Mouse (Mus musculus) MEL (cell line): ENCODE measurements around the gene Dnaaf2. TPM values are rescaled to one million over a fixed set of nuclear protein-coding genes. Genes with fewer than 3 reads are reported as not detected.

Experiments used
- DNase-seq: peaks from one replicate; pipeline ENCODE4 v3.0.0; 2011; ENCODE audit warnings: low read depth, low spot score
- H3K27ac ChIP-seq: 2 replicates; pipeline ENCODE4 v1.5.1; 2012; ENCODE audit warnings: low read depth, mild to moderate bottlenecking, control low read depth, low read length, moderate library complexity; ENCODE audit not compliant: control insufficient read depth
- H3K27me3 ChIP-seq, 2 experiments: fragments of 150-350 bp in 1 of 2; sonication (generic) in 1 of 2; 2 replicates each; pipeline ENCODE4 v1.6.1; 2012; ENCODE audit warnings: low read length in 2 of 2, mild to moderate bottlenecking in 2 of 2, improper control_type of control experiment in 1 of 2, moderate library complexity in 1 of 2; ENCODE audit not compliant: insufficient read depth in 2 of 2, control insufficient read depth in 1 of 2
- H3K36me3 ChIP-seq, 2 experiments: 2 replicates each; pipeline ENCODE4 v1.6.1; 2012 to 2014; ENCODE audit warnings: low read length in 2 of 2, improper control_type of control experiment in 1 of 2, inconsistent platforms in 1 of 2, mild to moderate bottlenecking in 1 of 2; ENCODE audit not compliant: insufficient read depth in 2 of 2, control insufficient read depth in 1 of 2
- H3K4me1 ChIP-seq, 2 experiments: fragments of 150-350 bp in 1 of 2; sonication (generic) in 1 of 2; 2 replicates each; pipeline ENCODE4 v1.6.1; 2012; ENCODE audit warnings: low read length in 2 of 2, improper control_type of control experiment in 1 of 2, mild to moderate bottlenecking in 1 of 2; ENCODE audit not compliant: insufficient read depth in 2 of 2, control insufficient read depth in 1 of 2
- H3K4me3 ChIP-seq, 2 experiments: fragments of 150-350 bp in 1 of 2; sonication (generic) in 1 of 2; 2 replicates each; pipeline ENCODE4 v1.5.1; 2012; ENCODE audit warnings: low read depth in 2 of 2, low read length in 2 of 2, mild to moderate bottlenecking in 2 of 2, moderate library complexity in 2 of 2, control low read depth in 1 of 2, improper control_type of control experiment in 1 of 2; ENCODE audit not compliant: control insufficient read depth in 1 of 2, insufficient read depth in 1 of 2
- H3K79me2 ChIP-seq: 2 replicates; pipeline ENCODE4 v1.6.1; 2012; ENCODE audit warnings: mild to moderate bottlenecking, low read length, moderate library complexity; ENCODE audit not compliant: control insufficient read depth, poor library complexity, insufficient read depth
- H3K9ac ChIP-seq: 2 replicates; pipeline ENCODE4 v1.6.1; 2012; ENCODE audit warnings: low read depth, mild to moderate bottlenecking, control low read depth, low read length, moderate library complexity; ENCODE audit not compliant: control insufficient read depth, poor library complexity, severe bottlenecking
- H3K9me3 ChIP-seq: fragments of 150-350 bp; sonication (generic); replicated peaks from 2 replicates; pipeline ENCODE4 v1.6.1; 2012; ENCODE audit warnings: mild to moderate bottlenecking, low read length, improper control_type of control experiment, moderate library complexity; ENCODE audit not compliant: insufficient read depth
- BHLHE40 ChIP-seq: IDR thresholded peaks from 2 replicates; pipeline ENCODE4 v1.6.1; 2012; ENCODE audit warnings: low read depth, mild to moderate bottlenecking, inconsistent platforms, low read length, improper control_type of control experiment, borderline replicate concordance
- CHD1 ChIP-seq: IDR thresholded peaks from 2 replicates; pipeline ENCODE4 v1.6.1; 2012; ENCODE audit warnings: low read depth, mild to moderate bottlenecking, inconsistent platforms, low read length, improper control_type of control experiment
- CHD2 ChIP-seq: IDR thresholded peaks from 2 replicates; pipeline ENCODE4 v1.6.1; 2011; ENCODE audit warnings: low read length, improper control_type of control experiment
- CTCF ChIP-seq, 3 experiments: IDR thresholded peaks in 2 of 3; conservative IDR thresholded peaks in 1 of 3; 2 replicates each; pipeline ENCODE4 v1.5.1; 2011 to 2012; ENCODE audit warnings: low read length in 3 of 3, low read depth in 2 of 3, mild to moderate bottlenecking in 2 of 3, improper control_type of control experiment in 1 of 3, inconsistent platforms in 1 of 3, mixed read lengths in 1 of 3, moderate library complexity in 1 of 3; ENCODE audit not compliant: control insufficient read depth in 1 of 3, insufficient read depth in 1 of 3, poor library complexity in 1 of 3, severe bottlenecking in 1 of 3
- E2F4 ChIP-seq: IDR thresholded peaks from 2 replicates; pipeline ENCODE4 v1.6.1; 2011; ENCODE audit warnings: low read depth, low read length, improper control_type of control experiment, borderline replicate concordance
- EP300 ChIP-seq, 2 experiments: IDR thresholded peaks; 2 replicates each; pipeline ENCODE4 v1.6.1; 2011; ENCODE audit warnings: improper control_type of control experiment in 2 of 2, low read length in 2 of 2, low read depth in 1 of 2, mild to moderate bottlenecking in 1 of 2
- ETS1 ChIP-seq: IDR thresholded peaks from 2 replicates; pipeline ENCODE4 v1.6.1; 2012; ENCODE audit warnings: low read depth, mild to moderate bottlenecking, inconsistent platforms, low read length, improper control_type of control experiment, moderate library complexity
- GABPA ChIP-seq: IDR thresholded peaks from 2 replicates; pipeline ENCODE4 v1.6.1; 2012; ENCODE audit warnings: low read depth, mild to moderate bottlenecking, inconsistent platforms, low read length, improper control_type of control experiment, moderate library complexity
- GATA1 ChIP-seq: IDR thresholded peaks from 2 replicates; pipeline ENCODE4 v1.6.1; 2011; ENCODE audit warnings: low read depth, low read length, improper control_type of control experiment
- HCFC1 ChIP-seq: IDR thresholded peaks from 2 replicates; pipeline ENCODE4 v1.6.1; 2012; ENCODE audit warnings: low read depth, mild to moderate bottlenecking, inconsistent platforms, low read length, improper control_type of control experiment, moderate library complexity
- JUND ChIP-seq: IDR thresholded peaks from 2 replicates; pipeline ENCODE4 v1.6.1; 2011; ENCODE audit warnings: low read depth, mild to moderate bottlenecking, improper control_type of control experiment, low read length
- KAT2A ChIP-seq: conservative IDR thresholded peaks from 2 replicates; pipeline ENCODE4 v1.6.1; 2012; ENCODE audit warnings: low read depth, low read length, improper control_type of control experiment, inconsistent platforms
- MAFK ChIP-seq: IDR thresholded peaks from 2 replicates; pipeline ENCODE4 v1.6.1; 2011; ENCODE audit warnings: low read depth, mild to moderate bottlenecking, low read length, improper control_type of control experiment, borderline replicate concordance
- MAX ChIP-seq: IDR thresholded peaks from 2 replicates; pipeline ENCODE4 v1.6.1; 2011; ENCODE audit warnings: low read length, improper control_type of control experiment
- MAZ ChIP-seq: IDR thresholded peaks from 2 replicates; pipeline ENCODE4 v1.6.1; 2012; ENCODE audit warnings: low read depth, mild to moderate bottlenecking, inconsistent platforms, low read length, improper control_type of control experiment
- MEF2A ChIP-seq: IDR thresholded peaks from 2 replicates; pipeline ENCODE4 v1.6.1; 2014; ENCODE audit warnings: low read depth, mild to moderate bottlenecking, inconsistent platforms, low read length, improper control_type of control experiment; ENCODE audit not compliant: poor library complexity, insufficient replicate concordance, severe bottlenecking; ENCODE audit errors: extremely low read depth
- MXI1 ChIP-seq: IDR thresholded peaks from 2 replicates; pipeline ENCODE4 v1.6.1; 2011; ENCODE audit warnings: mild to moderate bottlenecking, low read depth, low read length, improper control_type of control experiment
- MYB ChIP-seq: IDR thresholded peaks from 2 replicates; pipeline ENCODE4 v1.6.1; 2011; ENCODE audit warnings: mild to moderate bottlenecking, low read depth, low read length, improper control_type of control experiment
- MYC ChIP-seq: IDR thresholded peaks from 2 replicates; pipeline ENCODE4 v1.6.1; 2011; ENCODE audit warnings: low read depth, mild to moderate bottlenecking, low read length, improper control_type of control experiment, moderate library complexity
- NELFE ChIP-seq: IDR thresholded peaks from 2 replicates; pipeline ENCODE4 v1.6.1; 2011; ENCODE audit warnings: low read depth, low read length, improper control_type of control experiment
- NRF1 ChIP-seq: IDR thresholded peaks from 2 replicates; pipeline ENCODE4 v1.6.1; 2014; ENCODE audit warnings: low read depth, mild to moderate bottlenecking, inconsistent platforms, low read length, improper control_type of control experiment, moderate library complexity; ENCODE audit not compliant: poor library complexity, insufficient read depth, severe bottlenecking
- POLR2AphosphoS2 ChIP-seq: IDR thresholded peaks from 2 replicates; pipeline ENCODE4 v1.6.1; 2011; ENCODE audit warnings: low read length, improper control_type of control experiment
- POLR2AphosphoS5 ChIP-seq: IDR thresholded peaks from 2 replicates; pipeline ENCODE4 v1.6.1; 2012; ENCODE audit warnings: low read depth, borderline replicate concordance, mild to moderate bottlenecking, inconsistent platforms, low read length, moderate library complexity, mixed read lengths
- RAD21 ChIP-seq: IDR thresholded peaks from 2 replicates; pipeline ENCODE4 v1.6.1; 2011; ENCODE audit warnings: mild to moderate bottlenecking, low read depth, low read length, improper control_type of control experiment
- RCOR1 ChIP-seq: IDR thresholded peaks from 2 replicates; pipeline ENCODE4 v1.6.1; 2012; ENCODE audit warnings: low read depth, mild to moderate bottlenecking, inconsistent platforms, low read length, improper control_type of control experiment
- SIN3A ChIP-seq: IDR thresholded peaks from 2 replicates; pipeline ENCODE4 v1.6.1; 2012; ENCODE audit warnings: low read length, improper control_type of control experiment, inconsistent platforms
- SMC3 ChIP-seq: IDR thresholded peaks from 2 replicates; pipeline ENCODE4 v1.6.1; 2011; ENCODE audit warnings: low read depth, low read length, improper control_type of control experiment
- TAL1 ChIP-seq: IDR thresholded peaks from 2 replicates; pipeline ENCODE4 v1.6.1; 2012; ENCODE audit warnings: mild to moderate bottlenecking, inconsistent platforms, low read length, moderate library complexity, mixed read lengths
- TBP ChIP-seq: IDR thresholded peaks from 2 replicates; pipeline ENCODE4 v1.8.0; 2011; ENCODE audit warnings: low read depth, low read length, improper control_type of control experiment
- TCF12 ChIP-seq: IDR thresholded peaks from 2 replicates; pipeline ENCODE4 v1.6.1; 2014; ENCODE audit warnings: low read depth, mild to moderate bottlenecking, inconsistent platforms, low read length, improper control_type of control experiment, moderate library complexity
- UBTF ChIP-seq: IDR thresholded peaks from 2 replicates; pipeline ENCODE4 v1.6.1; 2012; ENCODE audit warnings: low read depth, mild to moderate bottlenecking, inconsistent platforms, low read length, improper control_type of control experiment, moderate library complexity, borderline replicate concordance; ENCODE audit not compliant: insufficient read depth
- USF1 ChIP-seq: IDR thresholded peaks from 2 replicates; pipeline ENCODE4 v1.6.1; 2014; ENCODE audit warnings: low read depth, mild to moderate bottlenecking, inconsistent platforms, low read length, improper control_type of control experiment, moderate library complexity
- USF2 ChIP-seq, 2 experiments: IDR thresholded peaks; 2 replicates each; pipeline ENCODE4 v1.6.1; 2011 to 2012; ENCODE audit warnings: improper control_type of control experiment in 2 of 2, low read length in 2 of 2, borderline replicate concordance in 1 of 2, inconsistent platforms in 1 of 2, low read depth in 1 of 2, mild to moderate bottlenecking in 1 of 2; ENCODE audit not compliant: insufficient read depth in 1 of 2
- ZKSCAN1 ChIP-seq: IDR thresholded peaks from 2 replicates; pipeline ENCODE4 v1.6.1; 2012; ENCODE audit warnings: low read depth, mild to moderate bottlenecking, inconsistent platforms, low read length, improper control_type of control experiment, moderate library complexity
- ZMIZ1 ChIP-seq: IDR thresholded peaks from 2 replicates; pipeline ENCODE4 v1.6.1; 2012; ENCODE audit warnings: low read depth, mild to moderate bottlenecking, inconsistent platforms, low read length, improper control_type of control experiment, moderate library complexity
- ZNF384 ChIP-seq: IDR thresholded peaks from 2 replicates; pipeline ENCODE4 v1.6.1; 2012; ENCODE audit warnings: low read depth, mild to moderate bottlenecking, inconsistent platforms, low read length, improper control_type of control experiment
- polyA plus RNA-seq, 2 experiments: library from polyadenylated mRNA; stranded (reverse) in 1 of 2; unstranded in 1 of 2; fragments of >175 nt in 1 of 2; fragments of >200 nt in 1 of 2; gene quantifications; 2 replicates each; pipeline versions ENCODE4 v1.2.1 to v1.2.4; 2012; ENCODE audit warnings: low replicate concordance in 2 of 2, low read depth in 1 of 2; ENCODE audit not compliant: insufficient read length in 2 of 2, insufficient read depth in 1 of 2, missing spikeins in 1 of 2
- total RNA-seq: library from RNA; depleted of rRNA; stranded (reverse); fragments of 300-350 nt; gene quantifications from 2 replicates; pipeline ENCODE4 v1.2.3, GENCODE M21; 2012

Dnaaf2 gene
- total and polyA plus RNA-seq, 3 experiments: 5.5 to 10.1 TPM; not detected in 1

DNA sequence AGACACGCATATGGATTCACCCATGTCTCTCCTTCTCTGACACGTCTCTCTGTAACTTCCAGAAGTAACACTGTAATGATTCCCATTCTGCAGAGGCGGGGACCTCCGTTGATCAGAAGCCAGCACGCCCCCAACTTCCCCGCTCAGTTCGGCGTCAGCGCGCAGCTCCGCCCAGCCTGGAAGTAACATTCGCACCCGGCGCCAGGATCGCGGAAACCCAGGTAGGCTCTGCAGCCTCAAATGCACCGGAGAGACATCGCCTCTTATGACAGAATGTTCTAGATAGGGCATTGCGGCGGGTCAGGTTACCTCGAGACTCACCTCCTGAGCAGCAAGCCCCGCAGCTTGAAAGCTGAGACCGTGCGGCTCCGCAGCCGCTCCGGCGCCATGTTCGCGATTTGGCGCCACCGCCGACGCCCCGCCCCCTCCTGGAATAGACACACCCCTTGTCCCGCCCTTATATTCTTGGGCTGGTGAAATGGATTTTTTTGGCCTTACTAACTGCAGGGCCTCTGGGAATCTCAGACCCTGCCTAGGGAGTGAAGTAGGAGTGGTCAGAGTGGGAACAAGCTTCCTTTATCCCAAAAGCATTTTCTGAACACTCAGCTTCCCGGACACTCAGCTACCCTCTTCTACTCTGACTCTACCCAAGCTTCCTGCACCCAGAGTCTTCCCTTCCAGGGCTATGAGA lies 29.7 kb upstream of the Dnaaf2 start, which contains the start of gene Pole2:
Pole2 (minus strand) TSS at position 420 of the 691 bp plus-strand sequence.
- peaks cover 0 to 4% of the 10 kb centered on the region in 2 experiments; a peak in 2 of 4 replicates for H3K36me3 ChIP-seq
- TF ChIP-seq HCFC1 (peak; percentile 56; the same call in 1 of the 2 replicates), USF2 (IDR thresholded peaks at IDR 0.05; ENCODE audit: borderline replicate concordance in 1 of 2, insufficient read depth in 1 of 2, low read depth in 1 of 2, low read length in 2 of 2) (no peak), MAFK (no peak), JUND (no peak), MYB (no peak), NRF1 (peak; percentile 44; the same call in 1 of the 2 replicates), CTCF (IDR thresholded peaks at IDR 0.05 in 2 of 3, conservative IDR thresholded peaks at IDR 0.05 in 1 of 3; ENCODE audit: control insufficient read depth in 1 of 3, insufficient read depth in 1 of 3, low read depth in 2 of 3, low read length in 3 of 3, poor library complexity in 1 of 3, severe bottlenecking in 1 of 3) (no peak), RAD21 (no peak), ZKSCAN1 (no peak), KAT2A (no peak), MEF2A (no peak), EP300 (IDR thresholded peaks at IDR 0.05; ENCODE audit: low read depth in 1 of 2, low read length in 2 of 2) (no peak), USF1 (no peak), TCF12 (peak; percentile 46; the same call in 1 of the 2 replicates), SIN3A (peak; percentile 72), BHLHE40 (no peak), TBP (peak; percentile 62; the same call in 1 of the 2 replicates), UBTF (no peak), ZMIZ1 (peak; percentile 63; the same call in 1 of the 2 replicates), CHD1 (no peak), GATA1 (no peak), GABPA (no peak), MXI1 (no peak), POLR2AphosphoS2 (peak; percentile 59; the same call in 1 of the 2 replicates), TAL1 (no peak), MAX (no peak), SMC3 (no peak), NELFE (peak; percentile 77), RCOR1 (no peak), MAZ (no peak), ZNF384 (no peak; the same call in 1 of the 2 replicates), CHD2 (no peak), ETS1 (no peak; the same call in 1 of the 2 replicates), MYC (no peak), E2F4 (peak; percentile 88), POLR2AphosphoS5 (no peak)

More for the DNA sequence above, 29.7 kb upstream of the Dnaaf2 start, which contains the start of gene Pole2:
- Histone ChIP-seq H3K27ac (peak within 1 kb of the TSS; percentile 89), H3K27me3 (no peaks in the 10 kb centered on the region), H3K4me3 (peak within 1 kb of the TSS; percentile 87 to 97), H3K4me1 (peaks cover 0 to 7% of the 10 kb centered on the region in 2 experiments; a peak in 3 of 4 replicates), H3K79me2 (no peaks in the 10 kb centered on the region; the same call in 1 of the 2 replicates), H3K9me3 (no peaks in the 10 kb centered on the region), H3K9ac (peak within 1 kb of the TSS; percentile 93)
- peak; percentile 93 for DNase-seq
